Comparison of ENCODE assay signal across 9 mouse cellular contexts in the genomic region with DNA sequence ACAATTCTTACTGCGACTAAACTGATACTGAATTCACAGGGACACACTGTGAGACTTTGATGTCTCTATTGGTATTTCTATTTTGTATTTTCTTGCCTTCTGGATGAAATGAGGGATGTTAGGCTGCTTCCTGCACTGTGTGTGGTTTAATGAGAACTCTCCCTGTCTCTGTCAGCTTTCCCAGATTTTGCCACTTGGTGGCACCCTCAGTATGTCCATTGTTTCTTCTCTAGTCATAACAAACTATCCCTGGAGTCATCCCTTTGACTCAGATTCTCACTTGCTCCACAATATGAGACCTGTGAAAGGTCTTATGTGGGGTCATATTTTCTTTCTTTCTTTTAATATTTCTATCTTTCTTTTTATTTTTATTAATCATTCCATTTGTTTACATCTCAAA. TPM values are rescaled to one million over a fixed set of nuclear protein-coding genes. Genes with fewer than 3 reads are reported as not detected.
DNase-seq lines count a peak whose midpoint lies in the region; ATAC-seq and TF ChIP-seq lines count a peak whose summit lies in the region.
"Had no signal": no experiment of that assay in that cellular context is flagged by ENCODE, and none has a peak within 500 bp of the region (broad histone marks: within the 10 kb centered on the region; RNA-seq: fewer than 3 reads in every experiment).

No protein-coding gene starts in this region.

- peak; percentile 67 for TF ChIP-seq CTCF in intestine, postnatal 0 days (IDR thresholded peaks at IDR 0.05; ENCODE audit: low read depth)
- TF ChIP-seq CTCF in E14TG2a.4 (conservative IDR thresholded peaks at IDR 0.05; ENCODE audit: low read length): peak; percentile 36

- ATAC-seq in intestine, postnatal 0 days: no peak
- ATAC-seq in intestine, embryonic 16.5 days: no peak
- no peak for ATAC-seq in forebrain, embryonic 11.5 days (replicated peaks; ENCODE audit: low FRiP score)

- no peaks in the 10 kb centered on the region for H3K36me3 ChIP-seq in intestine, postnatal 0 days (ENCODE audit: control insufficient read depth, insufficient read depth)
- no peaks in the 10 kb centered on the region for H3K36me3 ChIP-seq in intestine, embryonic 16.5 days (ENCODE audit: control insufficient read depth, insufficient read depth, low read length)
- no peaks in the 10 kb centered on the region for H3K36me3 ChIP-seq in E14TG2a.4 (ENCODE audit: insufficient read depth, low read length)
- H3K36me3 ChIP-seq in forebrain, embryonic 11.5 days (ENCODE audit: control insufficient read depth, insufficient read depth, low read length): no peaks in the 10 kb centered on the region
- H3K36me3 ChIP-seq: embryonic facial prominence, embryonic 15.5 days had no signal

- no peak overlapping the region for H3K4me2 ChIP-seq in intestine, postnatal 0 days (replicated peaks; ENCODE audit: low read depth)
- no peak overlapping the region for H3K4me2 ChIP-seq in intestine, embryonic 16.5 days (ENCODE audit: low read depth, low read length)
- no peak overlapping the region for H3K4me2 ChIP-seq in forebrain, embryonic 11.5 days (ENCODE audit: low read depth, low read length, severe bottlenecking)
- H3K4me2 ChIP-seq: embryonic facial prominence, embryonic 15.5 days had no signal

- no peaks in the 10 kb centered on the region for H3K4me1 ChIP-seq in intestine, postnatal 0 days (replicated peaks; ENCODE audit: control insufficient read depth, insufficient read depth, low read length)
- H3K4me1 ChIP-seq in intestine, embryonic 16.5 days (ENCODE audit: control insufficient read depth, insufficient read depth, low read length): no peaks in the 10 kb centered on the region
- H3K4me1 ChIP-seq in E14TG2a.4 (replicated peaks; ENCODE audit: low read depth, low read length): no peaks in the 10 kb centered on the region
- H3K4me1 ChIP-seq in forebrain, embryonic 11.5 days (replicated peaks; ENCODE audit: control insufficient read depth, insufficient read depth, low read length): no peaks in the 10 kb centered on the region
- H3K4me1 ChIP-seq: embryonic facial prominence, embryonic 15.5 days had no signal

- 28% methylated on average over 1 of the region's 1 CpGs for WGBS in intestine, postnatal 0 days
- 15% methylated on average over 1 of the region's 1 CpGs for WGBS in intestine, embryonic 16.5 days
- 43% methylated on average over 1 of the region's 1 CpGs for WGBS in forebrain, embryonic 11.5 days

- no peak overlapping the region for H3K27ac ChIP-seq in intestine, postnatal 0 days (ENCODE audit: low read depth, low read length)
- H3K27ac ChIP-seq in intestine, embryonic 16.5 days (ENCODE audit: low read length): no peak overlapping the region
- H3K27ac ChIP-seq in forebrain, embryonic 11.5 days (ENCODE audit: low read depth, low read length): no peak overlapping the region
- H3K27ac ChIP-seq: embryonic facial prominence, embryonic 15.5 days had no signal

- no peaks in the 10 kb centered on the region for H3K27me3 ChIP-seq in intestine, postnatal 0 days (replicated peaks; ENCODE audit: control insufficient read depth, insufficient read depth, low read length)
- no peaks in the 10 kb centered on the region for H3K27me3 ChIP-seq in intestine, embryonic 16.5 days (replicated peaks; ENCODE audit: control insufficient read depth, insufficient read depth, low read length)
- H3K27me3 ChIP-seq in E14TG2a.4 (ENCODE audit: insufficient read depth, low read length): no peaks in the 10 kb centered on the region
- no peaks in the 10 kb centered on the region for H3K27me3 ChIP-seq in forebrain, embryonic 11.5 days (ENCODE audit: control insufficient read depth, insufficient read depth, low read length)
- H3K27me3 ChIP-seq: embryonic facial prominence, embryonic 15.5 days had no signal

- no peaks in the 10 kb centered on the region for H3K9me3 ChIP-seq in intestine, postnatal 0 days (ENCODE audit: control insufficient read depth)
- no peaks in the 10 kb centered on the region for H3K9me3 ChIP-seq in intestine, embryonic 16.5 days (ENCODE audit: control insufficient read depth, low read length)
- no peaks in the 10 kb centered on the region for H3K9me3 ChIP-seq in E14TG2a.4 (ENCODE audit: low read length)
- no peaks in the 10 kb centered on the region for H3K9me3 ChIP-seq in forebrain, embryonic 11.5 days (ENCODE audit: control insufficient read depth, low read length)
- H3K9me3 ChIP-seq: embryonic facial prominence, embryonic 15.5 days had no signal

- peak; percentile 55 for DNase-seq in 3T3-L1 (ENCODE audit: low read depth, low spot score)
- DNase-seq in kidney, postnatal 25 days: peak; percentile 41 to 63
- DNase-seq in testis, postnatal 14 days (ENCODE audit: low spot score): no peak
- no peak for DNase-seq in forebrain, embryonic 11.5 days (ENCODE audit: low spot score)
- DNase-seq in cerebellum, adult 9-11 months: no peak

- H3K4me3 ChIP-seq in intestine, postnatal 0 days (ENCODE audit: low read depth, low read length): no peak overlapping the region
- H3K4me3 ChIP-seq in intestine, embryonic 16.5 days (ENCODE audit: low read length): no peak overlapping the region
- H3K4me3 ChIP-seq in E14TG2a.4 (replicated peaks; ENCODE audit: low read length): no peak overlapping the region
- no peak overlapping the region for H3K4me3 ChIP-seq in forebrain, embryonic 11.5 days (ENCODE audit: low read depth, low read length)
- H3K4me3 ChIP-seq: embryonic facial prominence, embryonic 15.5 days had no signal

- no peak overlapping the region for H3K9ac ChIP-seq in intestine, postnatal 0 days (ENCODE audit: low read depth, low read length)
- H3K9ac ChIP-seq in intestine, embryonic 16.5 days (ENCODE audit: low read depth, low read length): no peak overlapping the region
- H3K9ac ChIP-seq in forebrain, embryonic 11.5 days (ENCODE audit: low read length): no peak overlapping the region
- H3K9ac ChIP-seq: embryonic facial prominence, embryonic 15.5 days had no signal

RNA-seq across cellular contexts. Expression of a gene that starts 18.4 kb away (rescaled TPM):
- polyA plus RNA-seq in intestine, postnatal 0 days (2015; fragmentation: Nextera tagmentation; extraction: Ambion mirVana): not detected in 2 replicates
- not detected in 2 replicates for polyA plus RNA-seq in intestine, embryonic 16.5 days (2015; fragmentation: Nextera tagmentation; extraction: Ambion mirVana)
- polyA plus RNA-seq in forebrain, embryonic 11.5 days (2014; fragmentation: Nextera tagmentation; extraction: Ambion mirVana): not detected in 2 replicates
- polyA plus RNA-seq: embryonic facial prominence, embryonic 15.5 days had no signal

Comparison
In these comparisons a context has a peak if more than half of its experiments do, and no peak if none do; other contexts are left out.
1. DNase-seq: peak in 3T3-L1 (single experiment) and kidney, postnatal 25 days (2 of 2); none in testis, postnatal 14 days (single experiment), forebrain, embryonic 11.5 days (single experiment) and cerebellum, adult 9-11 months (single experiment).